In genomic region chrX:13484447-13484846, GRCm38 (mm10) we compare ENCODE assay signal across 35 mouse cellular contexts. TPM values are rescaled to one million over a fixed set of nuclear protein-coding genes. Genes with fewer than 3 reads are reported as not detected.
"Had no signal": no experiment of that assay in that cellular context is flagged by ENCODE, and none has a peak within 500 bp of the region (broad histone marks: within the 10 kb centered on the region; RNA-seq: fewer than 3 reads in every experiment).

No protein-coding gene starts in this region.

- DNase-seq: left cerebral cortex, postnatal 4 days; liver; liver, embryonic 13.5 days; liver, postnatal 0 days; lung, adult 18-20 months; lung, adult 2 months; lung, embryonic 14.5 days; lung, postnatal 10 days; lung, postnatal 14 days; lung, postnatal 36 days; lung, postnatal 4 days; midbrain, embryonic 14.5 days had no signal

- H3K36me3 ChIP-seq: limb, embryonic 10.5 days; limb, embryonic 12.5 days; limb, embryonic 13.5 days; limb, embryonic 15.5 days; liver, embryonic 12.5 days; liver, embryonic 13.5 days; liver, embryonic 15.5 days; lung, embryonic 15.5 days; midbrain, embryonic 10.5 days; midbrain, embryonic 12.5 days; midbrain, embryonic 13.5 days; midbrain, embryonic 15.5 days had no signal

- ATAC-seq: liver, embryonic 12.5 days; liver, postnatal 0 days; lung, postnatal 0 days; midbrain, embryonic 13.5 days; midbrain, embryonic 15.5 days; midbrain, embryonic 16.5 days had no signal

- H3K4me1 ChIP-seq: limb, embryonic 10.5 days; limb, embryonic 12.5 days; limb, embryonic 13.5 days; limb, embryonic 15.5 days; liver, embryonic 15.5 days; lung, embryonic 15.5 days; megakaryocyte, embryonic 14.5 days; midbrain, embryonic 10.5 days; midbrain, embryonic 12.5 days; midbrain, embryonic 13.5 days; midbrain, embryonic 15.5 days had no signal

- H3K9me3 ChIP-seq: limb, embryonic 12.5 days; limb, embryonic 15.5 days; liver, embryonic 13.5 days; liver, embryonic 15.5 days; lung, embryonic 15.5 days; midbrain, embryonic 13.5 days; midbrain, embryonic 15.5 days had no signal

- H3K27ac ChIP-seq: limb, embryonic 10.5 days; limb, embryonic 12.5 days; limb, embryonic 13.5 days; limb, embryonic 15.5 days; liver, embryonic 12.5 days; liver, embryonic 13.5 days; liver, embryonic 14.5 days; liver, embryonic 15.5 days; lung, embryonic 15.5 days; macrophage; midbrain, embryonic 10.5 days; midbrain, embryonic 12.5 days; midbrain, embryonic 13.5 days; midbrain, embryonic 15.5 days had no signal

- H3K27me3 ChIP-seq: liver, embryonic 15.5 days; midbrain, embryonic 15.5 days had no signal

- H3K9ac ChIP-seq: limb, embryonic 12.5 days; limb, embryonic 13.5 days; limb, embryonic 15.5 days; liver, embryonic 12.5 days; liver, embryonic 13.5 days; liver, embryonic 14.5 days; liver, embryonic 15.5 days; liver, postnatal 0 days; lung, embryonic 14.5 days; lung, embryonic 15.5 days; midbrain, embryonic 12.5 days; midbrain, embryonic 13.5 days; midbrain, embryonic 15.5 days had no signal

- H3K4me3 ChIP-seq: limb, embryonic 10.5 days; limb, embryonic 12.5 days; limb, embryonic 13.5 days; limb, embryonic 15.5 days; liver, embryonic 12.5 days; liver, embryonic 13.5 days; liver, embryonic 15.5 days; lung, embryonic 15.5 days; megakaryocyte, embryonic 14.5 days; midbrain, embryonic 10.5 days; midbrain, embryonic 12.5 days; midbrain, embryonic 13.5 days; midbrain, embryonic 15.5 days; myocyte had no signal

RNA-seq across cellular contexts. Expression of gene Nyx, which starts 18.5 kb away (rescaled TPM):
- total RNA-seq: liver, adult 2 months; megakaryocyte, adult 5-6 weeks; megakaryocyte-erythroid progenitor cell, adult 5-6 weeks had no signal
- polyA plus RNA-seq: limb, embryonic 11.5 days; liver, embryonic 11.5 days; liver, embryonic 12.5 days; liver, embryonic 15.5 days; macrophage; neural tube, embryonic 11.5 days had no signal
